Mouse (Mus musculus) kidney, postnatal 10 days (tissue): ENCODE results near the gene Odc1.
"Not testable (repeated sequence)": the region's sequence is repeated elsewhere in the genome, so short reads cannot be mapped to it uniquely, and the experiment has no call there.

Source experiments
- DNase-seq: peaks from one replicate; pipeline ENCODE4 v3.0.0; 2021; ENCODE audit warnings: mixed read lengths

Gene Odc1

DNA sequence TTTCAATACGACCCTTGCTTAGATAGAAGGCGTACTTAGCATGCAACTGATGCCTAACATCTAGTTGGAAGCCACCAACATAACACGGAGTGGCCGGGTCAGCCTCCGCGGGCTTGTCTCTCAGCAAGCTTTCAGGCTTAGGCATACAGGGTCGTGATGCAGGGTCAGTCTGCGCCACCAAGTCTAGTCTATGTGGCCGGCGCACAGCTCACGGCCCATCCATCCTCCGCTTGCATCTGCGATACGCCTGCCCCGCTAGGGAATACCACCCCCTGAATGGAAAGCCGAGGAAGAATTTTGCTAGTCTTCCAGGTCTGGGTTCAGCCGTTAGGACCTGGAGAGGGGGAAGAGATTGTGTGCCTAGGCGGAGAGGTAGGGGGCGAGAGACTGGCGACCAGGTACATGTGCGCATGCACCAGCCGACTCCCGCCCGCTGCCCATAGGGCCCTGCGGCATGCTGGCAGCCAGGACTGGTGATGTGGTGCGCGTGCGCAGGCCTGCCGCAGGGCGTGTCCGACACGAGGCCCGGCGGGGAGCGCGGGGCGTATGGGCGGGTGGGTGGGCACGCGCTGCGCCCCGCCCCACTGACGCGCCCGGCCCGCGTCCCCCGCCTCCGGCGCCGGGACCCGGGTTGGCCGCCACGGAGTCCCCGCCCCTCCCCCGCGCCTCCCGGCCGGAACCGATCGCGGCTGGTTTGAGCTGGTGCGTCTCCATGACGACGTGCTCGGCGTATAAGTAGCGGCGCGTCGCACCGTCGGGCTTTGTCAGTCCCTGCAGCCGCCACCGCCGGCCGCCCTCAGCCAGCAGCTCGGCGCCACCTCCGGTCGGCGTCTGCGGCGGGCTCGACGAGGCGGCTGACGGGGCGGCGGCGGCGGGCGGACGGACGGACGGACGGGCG, at the start of gene Odc1:
Gene Odc1 (plus strand): TSS at position 586 of the 898 bp plus-strand sequence.
- DNase-seq, result peak; percentile 99

DNA sequence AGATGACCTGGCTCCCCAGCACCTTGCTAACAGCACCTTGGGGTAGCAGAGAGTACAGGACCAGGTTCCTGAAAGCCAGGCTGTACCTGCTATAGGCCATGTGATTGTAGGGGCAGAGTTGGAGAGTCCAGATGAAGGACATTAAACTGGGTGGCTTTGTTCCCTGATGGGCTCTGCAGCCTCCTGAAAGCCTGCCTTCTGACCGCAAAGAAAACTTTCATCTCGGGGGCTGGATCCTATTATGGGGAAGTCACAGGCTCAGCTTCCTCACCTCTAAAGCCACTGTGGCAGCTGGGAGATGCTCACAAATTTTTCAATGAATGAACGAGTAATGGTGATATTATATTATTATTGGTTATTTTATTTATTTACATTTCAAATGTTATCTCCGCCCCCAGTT, 49.8 kb upstream of the Odc1 start:
- no peak for DNase-seq

DNA sequence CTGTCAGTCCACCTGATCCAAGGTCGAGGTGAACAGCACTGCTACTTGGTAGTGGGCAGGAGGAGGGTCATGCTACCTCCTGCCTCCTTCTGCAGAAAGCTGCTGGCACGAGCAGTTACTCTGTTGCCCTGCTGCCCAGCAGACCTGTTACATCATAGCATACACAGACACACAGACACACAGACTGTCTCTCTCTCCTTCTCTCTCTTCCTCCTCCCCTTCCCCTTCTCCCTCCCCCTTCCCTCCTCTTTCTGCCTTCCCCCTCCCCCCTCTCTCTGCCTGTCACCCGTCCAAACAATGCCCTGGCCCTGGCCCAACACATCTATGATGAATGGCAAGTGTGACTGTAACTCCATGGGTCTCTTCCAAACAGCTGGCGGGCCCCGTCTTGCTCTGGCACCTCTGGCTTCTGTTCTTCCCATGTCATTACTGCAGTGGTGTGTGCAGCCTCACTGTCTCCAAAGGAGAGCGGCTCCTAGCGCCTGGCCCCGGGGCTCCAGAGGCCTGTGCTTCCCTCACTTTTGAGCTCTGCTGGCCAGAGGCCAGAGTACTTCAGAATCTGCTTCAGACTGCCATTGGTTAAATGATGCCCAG, 48.6 kb upstream of the Odc1 start:
- peak; percentile 83 for DNase-seq

DNA sequence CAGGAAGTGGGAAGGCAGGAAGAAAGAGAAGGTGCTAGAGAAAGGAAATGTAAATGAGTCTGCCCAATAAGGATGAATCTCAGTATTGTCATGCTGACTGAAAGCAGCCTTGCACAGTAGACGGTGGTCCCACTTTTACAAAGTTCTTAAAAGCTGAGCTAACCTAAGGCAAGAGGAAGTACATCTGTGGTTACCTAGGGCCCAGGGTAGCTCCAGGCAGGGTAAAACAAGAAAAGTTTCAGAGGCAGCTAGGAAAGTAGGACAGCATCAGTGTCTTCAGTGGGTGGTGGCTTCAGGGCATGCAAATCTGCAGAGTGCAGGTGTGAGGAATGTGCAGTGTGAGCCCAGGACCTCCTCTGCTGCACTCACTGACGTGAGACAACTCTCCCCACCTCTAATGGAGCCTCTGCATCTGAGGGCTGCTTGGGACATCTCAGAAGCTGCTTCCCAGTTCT, 38.9 kb upstream of the Odc1 start:
- no peak for DNase-seq

GRCm38 (mm10) chr12:17506117-17506993, 38.2 kb upstream of the Odc1 start:
- no peak for DNase-seq

GRCm38 (mm10) chr12:17506994-17507542, 37.5 kb upstream of the Odc1 start:
- DNase-seq, result peak; percentile 74

DNA sequence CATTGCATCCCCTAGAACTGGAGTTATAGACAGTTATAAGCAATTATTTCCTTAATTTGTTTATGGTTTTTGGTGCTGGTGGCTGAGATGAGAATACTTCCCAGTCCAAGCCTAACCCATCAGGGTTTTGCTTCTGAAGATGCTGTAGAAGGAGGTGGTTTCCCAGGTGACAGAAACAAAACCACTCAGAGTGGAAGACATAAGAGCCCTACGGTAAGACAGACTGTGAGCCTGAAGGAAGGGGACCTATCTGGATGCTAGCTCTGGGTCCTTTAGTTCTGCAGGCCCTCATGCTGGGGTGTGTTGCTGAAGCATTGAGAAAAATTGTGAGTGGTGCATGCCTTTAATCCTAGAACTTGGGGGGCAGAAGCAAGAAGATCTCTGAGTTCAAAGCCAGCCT, 35.3 kb upstream of the Odc1 start:
- no peak for DNase-seq

DNA sequence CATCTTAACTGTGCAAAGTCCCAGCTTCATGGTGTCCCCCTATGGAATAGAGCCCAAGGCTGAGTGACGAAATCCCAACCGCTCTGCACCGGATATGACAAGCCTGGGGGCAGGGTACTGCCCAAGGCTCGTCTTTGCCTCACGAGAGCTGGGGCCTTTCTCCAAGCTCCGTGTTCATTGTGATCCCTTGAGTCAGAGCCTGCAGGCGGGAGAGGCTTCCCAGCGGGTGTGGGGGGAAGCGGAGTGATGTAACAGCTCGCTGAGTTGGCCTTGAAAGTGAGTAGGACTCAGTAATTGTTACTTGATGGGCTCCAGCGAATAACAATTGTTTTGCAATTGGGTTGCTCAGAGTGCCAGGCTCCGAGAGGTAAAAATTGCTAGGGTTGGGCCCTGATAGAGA, 34.4 kb upstream of the Odc1 start:
- DNase-seq, result peak; percentile 17

- no peak for DNase-seq
Observed at GRCm38 (mm10) chr12:17511019-17511418, 33.6 kb upstream of the Odc1 start.

DNA sequence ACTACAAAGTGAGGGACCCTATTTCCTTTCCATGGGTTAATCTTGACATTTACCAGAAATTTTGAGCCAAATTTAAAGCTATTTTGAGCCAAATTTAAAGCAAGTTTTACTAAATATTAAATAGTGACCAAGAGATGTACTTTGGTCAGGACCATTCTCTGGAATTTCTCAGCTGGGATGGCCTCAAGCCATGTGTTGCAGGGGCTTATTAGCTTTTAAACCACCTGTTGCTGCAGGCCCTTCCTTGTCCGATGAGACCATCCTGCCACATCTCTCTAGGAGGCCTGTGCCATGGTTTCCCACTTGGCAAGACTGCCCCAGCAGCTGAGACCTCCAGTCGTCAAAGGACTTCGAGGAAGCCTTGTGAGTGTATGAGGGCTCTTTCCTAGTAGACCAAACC, 15.4 kb upstream of the Odc1 start:
- DNase-seq, result no peak

GRCm38 (mm10) chr12:17529726-17530125, 14.9 kb upstream of the Odc1 start:
- no peak for DNase-seq

- DNase-seq, result no peak
Observed at GRCm38 (mm10) chr12:17530825-17531224, 13.8 kb upstream of the Odc1 start.

- DNase-seq, result no peak
Observed at GRCm38 (mm10) chr12:17536222-17536621, 8.4 kb upstream of the Odc1 start.

GRCm38 (mm10) chr12:17537147-17537546, 7.4 kb upstream of the Odc1 start:
- DNase-seq, result no peak

GRCm38 (mm10) chr12:17538087-17538486, 6.5 kb upstream of the Odc1 start:
- no peak for DNase-seq

- DNase-seq, result no peak
Observed at GRCm38 (mm10) chr12:17539041-17539440, 5.6 kb upstream of the Odc1 start.

DNA sequence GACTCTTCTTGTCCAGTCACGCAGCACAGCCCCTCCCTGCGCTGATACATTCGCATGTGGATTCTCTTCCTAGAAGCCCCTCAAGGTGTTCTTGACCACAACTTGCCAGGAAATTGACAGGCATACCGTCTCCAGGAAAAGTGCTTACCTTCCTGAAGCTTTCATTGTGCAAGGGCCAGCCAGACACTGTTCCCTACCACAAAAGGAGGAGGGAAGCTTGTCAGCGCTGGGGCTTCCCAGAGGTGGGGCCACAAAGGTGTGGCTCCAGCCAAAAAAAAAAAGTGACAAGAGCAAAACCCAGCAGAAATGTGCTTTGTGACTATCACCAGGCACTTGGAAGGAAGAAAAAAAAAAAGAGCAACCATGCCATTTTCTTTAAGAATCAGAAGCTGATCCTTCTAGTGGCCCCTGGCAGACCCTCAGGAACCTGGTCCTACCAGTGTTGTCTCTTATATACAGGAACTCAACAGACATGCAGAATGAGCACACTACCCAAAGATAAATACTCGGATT, 4.5 kb upstream of the Odc1 start:
- DNase-seq, result no peak

DNA sequence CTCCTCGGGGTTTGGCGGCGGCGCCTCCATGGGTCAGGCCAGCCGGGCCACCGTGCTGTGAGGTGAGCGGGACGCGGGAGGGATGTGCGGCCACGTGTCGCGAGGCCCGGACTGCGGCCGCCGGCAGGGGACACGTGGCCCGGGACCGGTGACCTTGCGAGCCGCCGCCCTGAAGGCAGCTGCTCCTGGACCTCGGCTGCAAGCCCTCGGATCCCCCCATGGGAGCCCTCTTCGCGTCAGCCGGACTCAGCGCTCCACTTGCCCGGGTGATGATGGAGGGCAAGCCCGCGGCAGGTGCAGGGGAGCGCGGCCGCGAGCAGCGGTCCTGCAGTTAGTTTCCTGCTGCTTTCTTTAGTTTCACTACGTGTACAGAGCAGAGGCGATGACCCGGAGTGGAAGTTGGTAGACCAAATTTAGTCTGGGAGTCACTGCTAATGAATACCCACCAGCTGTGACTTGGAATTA, 545 bp downstream of the Odc1 start:
- no peak for DNase-seq

- DNase-seq, result peak; percentile 17
Observed at GRCm38 (mm10) chr12:17545884-17546283, 1.3 kb downstream of the Odc1 start.

GRCm38 (mm10) chr12:17547552-17547951, 3.0 kb downstream of the Odc1 start:
- DNase-seq, result not testable (repeated sequence)

GRCm38 (mm10) chr12:17548505-17548904, 3.9 kb downstream of the Odc1 start:
- no peak for DNase-seq

DNA sequence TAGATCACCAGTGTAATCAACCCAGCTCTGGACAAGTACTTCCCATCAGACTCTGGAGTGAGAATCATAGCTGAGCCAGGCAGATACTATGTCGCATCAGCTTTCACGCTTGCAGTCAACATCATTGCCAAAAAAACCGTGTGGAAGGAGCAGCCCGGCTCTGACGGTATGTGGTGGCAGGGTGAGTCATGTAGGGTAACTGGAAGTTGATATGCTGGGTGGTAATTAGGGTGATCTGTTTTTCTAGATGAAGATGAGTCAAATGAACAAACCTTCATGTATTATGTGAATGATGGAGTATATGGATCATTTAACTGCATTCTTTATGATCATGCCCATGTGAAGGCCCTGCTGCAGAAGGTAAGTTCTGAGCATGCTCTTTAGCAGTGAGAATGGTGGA, 4.8 kb downstream of the Odc1 start:
- not testable (repeated sequence) for DNase-seq
